Mouse (Mus musculus) hindlimb bud, embryonic 11.5 days (tissue): ENCODE results near the gene Spock1.
A peak's percentile ranks its signal among the peaks of the same experiment; 100 is the strongest.

Experiments
- DNase-seq: peaks from one replicate; pipeline ENCODE4 v3.0.0-alpha.2; 2012; ENCODE audit warnings: low read depth, low spot score; ENCODE audit errors: extremely low spot score

The Spock1 gene

GRCm38 (mm10) chr13:57867586-57867985, 40.5 kb downstream of the Spock1 start:
- DNase-seq, result peak; percentile 31

- DNase-seq, result no peak
Measured at GRCm38 (mm10) chr13:57865029-57865428, 43.1 kb downstream of the Spock1 start.

- no peak for DNase-seq
Measured at GRCm38 (mm10) chr13:57858491-57858890, 49.6 kb downstream of the Spock1 start.

- DNase-seq, result no peak
Measured at GRCm38 (mm10) chr13:57857016-57857415, 51.1 kb downstream of the Spock1 start.

- no peak for DNase-seq
Measured at GRCm38 (mm10) chr13:57856311-57856853, 51.8 kb downstream of the Spock1 start.

GRCm38 (mm10) chr13:57855766-57856165, 52.4 kb downstream of the Spock1 start:
- DNase-seq, result no peak

- DNase-seq, result no peak
Measured at GRCm38 (mm10) chr13:57854416-57854815, 53.7 kb downstream of the Spock1 start.

GRCm38 (mm10) chr13:57853621-57854020, 54.5 kb downstream of the Spock1 start:
- no peak for DNase-seq

DNA sequence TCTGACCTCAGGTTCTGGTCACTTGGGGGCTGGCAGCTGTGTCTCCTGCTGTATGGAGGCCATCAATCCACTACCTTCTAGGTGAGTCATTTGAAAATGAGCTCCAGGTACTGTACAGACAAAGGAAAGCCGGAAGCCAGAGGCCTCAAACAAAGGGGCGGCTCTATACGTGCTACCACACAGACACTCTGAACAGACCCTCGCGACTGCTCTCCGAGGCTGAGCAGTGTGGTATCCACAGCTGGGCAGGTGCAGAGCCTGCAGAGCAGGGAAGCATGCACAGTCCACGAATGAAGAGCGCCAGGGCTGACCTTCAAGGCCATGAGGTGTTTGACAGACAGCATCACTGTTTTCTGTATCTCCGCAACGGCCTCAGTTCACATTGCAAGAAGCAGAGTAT, 55.0 kb downstream of the Spock1 start:
- no peak for DNase-seq

DNA sequence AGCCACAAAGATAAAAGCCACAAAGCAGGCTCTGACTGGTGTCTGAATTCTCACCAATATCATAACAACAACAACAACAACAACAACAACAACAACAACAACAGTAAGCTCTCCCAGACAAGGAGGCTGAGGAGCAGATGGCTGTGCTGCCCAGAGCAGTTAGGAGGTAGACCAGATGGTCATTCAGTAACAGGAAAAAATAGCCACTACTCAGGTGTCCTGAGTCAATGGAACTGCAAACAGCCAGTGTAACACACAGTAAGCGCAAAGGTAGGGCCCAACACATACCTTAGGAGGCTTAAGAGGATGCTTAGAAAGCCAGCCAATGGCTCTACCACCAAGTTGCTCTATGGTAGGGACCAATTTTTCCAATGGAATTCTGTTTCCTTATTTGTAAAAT, 59.2 kb downstream of the Spock1 start:
- no peak for DNase-seq

DNA sequence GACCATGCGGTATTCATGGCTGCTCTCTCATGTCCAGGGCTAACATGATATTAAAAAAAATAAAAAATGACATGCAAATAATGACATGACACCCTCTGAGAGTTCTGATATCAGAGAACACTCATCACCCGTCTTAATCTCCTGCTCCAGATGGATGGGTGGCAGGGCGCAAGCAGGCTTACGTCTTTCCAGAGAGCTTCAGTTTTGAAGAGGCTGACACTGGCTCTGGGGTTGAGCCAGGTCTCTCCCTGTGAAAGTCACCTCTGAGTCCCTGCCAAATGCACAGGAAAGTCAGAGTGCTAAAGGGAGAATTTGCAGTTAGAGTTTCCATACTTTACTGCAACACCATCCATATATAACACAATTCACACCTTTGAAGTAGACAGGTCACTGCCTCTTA, 61.0 kb downstream of the Spock1 start:
- no peak for DNase-seq

DNA sequence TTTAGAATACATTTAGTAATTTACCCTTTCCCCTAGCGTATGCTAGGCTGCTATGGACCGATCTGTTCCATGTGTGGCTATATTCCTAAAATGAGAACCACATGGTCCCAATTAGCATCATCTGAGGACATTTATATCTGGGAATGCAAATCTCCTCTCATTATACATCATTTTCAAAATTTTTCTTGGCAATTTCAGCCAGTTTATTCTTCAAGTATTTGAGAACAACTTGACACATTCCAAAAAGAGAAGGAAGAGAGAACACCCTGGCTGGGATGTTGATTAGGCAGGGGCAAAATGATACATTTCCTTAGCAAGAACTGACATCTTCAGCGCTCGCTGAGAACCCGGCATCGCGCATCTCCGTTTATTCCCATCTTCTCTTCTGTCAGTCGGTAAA, 61.7 kb downstream of the Spock1 start:
- DNase-seq, result no peak

DNA sequence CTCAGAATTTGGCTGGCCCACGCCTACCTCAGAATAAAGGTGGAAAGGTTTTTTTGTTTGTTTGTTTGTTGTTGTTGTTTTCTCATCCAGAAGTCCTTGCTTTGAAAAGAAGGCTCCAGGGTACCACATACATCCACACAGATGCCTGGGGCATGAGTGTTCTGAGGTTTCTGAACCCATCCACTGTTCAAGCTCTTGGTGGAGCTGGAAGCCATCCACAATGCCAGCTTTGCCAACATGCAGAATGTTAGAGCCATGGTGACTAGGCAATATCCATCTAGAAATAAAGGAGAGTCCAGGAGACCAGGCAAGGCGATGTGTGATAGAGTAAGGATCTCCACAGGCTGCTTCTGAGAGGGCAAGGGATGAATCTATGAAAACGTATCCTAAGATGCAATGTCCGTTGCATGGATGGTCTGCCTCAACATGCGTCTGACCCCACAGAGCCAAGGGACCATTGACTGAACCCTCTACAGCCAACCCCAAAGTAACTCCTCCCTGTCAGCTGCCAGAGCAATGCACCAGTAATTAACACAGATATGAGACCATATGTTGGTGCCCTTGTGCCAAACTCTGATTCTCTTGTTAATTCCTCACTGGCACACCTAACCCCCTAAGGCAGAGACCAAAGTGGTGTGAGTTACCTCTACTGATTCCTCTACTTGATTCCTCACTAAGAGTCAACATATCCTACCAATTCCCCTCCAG, 66.8 kb downstream of the Spock1 start:
- DNase-seq, result no peak

DNA sequence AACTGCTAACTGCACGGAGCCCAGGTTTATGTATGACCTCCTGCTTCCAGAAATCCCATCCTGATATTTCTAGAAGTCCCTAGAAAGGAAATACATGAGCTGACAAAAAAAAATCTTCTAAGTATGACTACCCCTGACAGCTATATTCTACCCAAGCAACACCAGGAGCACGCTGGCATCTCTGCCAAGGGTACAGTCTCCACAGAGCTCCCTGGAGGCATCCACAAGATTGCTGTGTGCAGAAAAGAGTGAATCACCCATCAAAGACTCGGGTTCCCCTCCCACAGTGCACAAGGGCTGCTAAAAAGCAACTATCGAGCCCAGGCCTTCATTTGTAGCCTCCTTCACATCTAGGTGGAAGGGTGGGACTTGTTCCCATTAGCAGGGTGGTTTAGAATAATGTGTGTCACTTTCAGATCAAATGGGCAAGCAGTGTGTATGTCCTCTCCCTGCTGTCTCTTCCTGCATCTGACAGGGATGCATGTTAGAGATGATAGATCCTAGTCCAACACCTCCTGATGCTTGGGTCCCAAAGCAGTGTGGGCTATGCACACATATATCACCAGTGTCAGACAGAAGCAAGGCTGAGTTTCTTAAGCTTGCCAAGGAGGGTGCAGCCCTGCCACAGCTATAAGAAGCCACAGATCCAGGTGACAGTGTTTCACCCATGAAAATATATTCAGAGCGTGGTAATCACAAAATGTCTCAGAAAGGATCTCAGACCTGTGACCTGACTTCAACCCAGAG, 70.3 kb downstream of the Spock1 start:
- no peak for DNase-seq

GRCm38 (mm10) chr13:57831374-57832163, 76.6 kb downstream of the Spock1 start:
- DNase-seq, result peak; percentile 44

GRCm38 (mm10) chr13:57830896-57831295, 77.2 kb downstream of the Spock1 start:
- peak; percentile 16 for DNase-seq

DNA sequence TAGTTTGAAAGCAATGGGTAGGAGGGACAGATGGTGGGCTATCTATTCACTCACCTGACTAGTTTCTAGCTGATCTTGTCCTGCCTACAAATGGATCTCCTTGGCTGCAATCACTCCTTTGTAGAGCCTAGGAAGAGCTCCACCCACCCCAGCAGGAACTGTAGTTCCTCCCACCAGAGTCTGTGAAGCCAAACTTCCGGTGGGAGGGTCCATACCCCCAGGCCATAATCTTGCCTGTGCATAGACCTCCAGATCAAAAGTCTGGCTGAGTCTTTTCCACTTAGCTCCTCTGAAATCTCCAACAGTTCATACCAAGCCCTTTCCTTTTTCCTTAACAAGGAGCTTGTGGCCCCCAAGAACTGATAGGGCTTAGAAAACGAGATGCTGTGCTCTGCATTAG, 78.0 kb downstream of the Spock1 start:
- no peak for DNase-seq

DNA sequence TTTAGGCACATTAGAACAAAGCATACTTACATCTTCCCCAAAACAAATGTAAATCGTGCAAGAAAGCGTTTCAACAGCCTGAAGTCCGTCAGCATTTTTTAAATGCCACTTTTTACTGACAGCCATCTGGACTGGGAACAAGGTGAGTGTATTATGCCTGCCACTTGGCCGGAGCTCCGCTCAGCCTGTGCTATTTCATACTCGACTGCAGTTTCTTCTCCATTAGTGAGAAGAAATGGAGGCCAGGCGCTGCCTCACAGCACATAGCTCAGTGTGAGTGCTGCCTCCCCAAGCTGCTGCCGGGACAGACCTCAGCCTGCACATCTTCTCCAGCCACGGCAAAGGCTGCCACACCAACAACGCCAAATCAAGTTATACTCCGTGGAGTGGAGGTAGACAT, 91.9 kb downstream of the Spock1 start:
- DNase-seq, result no peak

GRCm38 (mm10) chr13:57812643-57813042, 95.5 kb downstream of the Spock1 start:
- DNase-seq, result no peak

DNA sequence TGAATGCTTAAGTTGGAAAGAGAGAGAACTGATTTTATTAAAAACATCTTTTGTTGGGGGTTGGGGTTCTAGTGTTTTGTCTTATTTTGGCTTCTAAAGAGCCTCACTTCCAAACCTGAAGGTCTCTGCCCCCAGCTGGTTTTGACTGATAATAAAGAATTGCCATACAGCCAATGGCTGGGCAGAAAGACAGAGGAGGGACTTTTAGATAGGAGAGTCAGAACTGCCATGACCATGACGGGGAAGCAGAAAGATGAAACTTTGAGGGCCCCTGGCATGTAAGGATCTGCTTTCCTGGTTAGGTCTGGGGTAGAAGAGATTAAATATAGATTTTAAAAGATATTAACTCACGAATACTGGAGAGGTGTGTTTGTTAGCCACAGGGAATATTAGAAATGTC, 96.9 kb downstream of the Spock1 start:
- DNase-seq, result no peak

GRCm38 (mm10) chr13:57810816-57811215, 97.3 kb downstream of the Spock1 start:
- no peak for DNase-seq
